Mouse (Mus musculus) myocyte (in vitro differentiated cells): ENCODE measurements around the gene Psrc1. TPM values are rescaled to one million over a fixed set of nuclear protein-coding genes. Genes with fewer than 3 reads are reported as not detected.

Experiments used
- H3K27me3 ChIP-seq: one replicate; pipeline ENCODE4 v1.6.1; 2011; ENCODE audit not compliant: control insufficient read depth, insufficient read depth, insufficient read length
- H3K36me3 ChIP-seq: one replicate; pipeline ENCODE4 v1.6.1; 2011; ENCODE audit not compliant: control insufficient read depth, insufficient read depth
- H3K4me2 ChIP-seq: one replicate; pipeline ENCODE4 v1.6.1; 2011; ENCODE audit warnings: low read depth, control low read depth
- H3K4me3 ChIP-seq: one replicate; pipeline ENCODE4 v1.5.1; 2011; ENCODE audit warnings: mild to moderate bottlenecking, control low read depth, moderate library complexity
- H3K79me2 ChIP-seq: one replicate; pipeline ENCODE4 v1.6.1; 2011; ENCODE audit not compliant: control insufficient read depth, insufficient read depth
- H3ac ChIP-seq: one replicate; pipeline ENCODE4 v1.6.1; 2011; ENCODE audit not compliant: control insufficient read depth, insufficient read length
- CEBPB ChIP-seq: IDR thresholded peaks from 2 replicates; pipeline ENCODE4 v1.6.1; 2011; ENCODE audit warnings: mild to moderate bottlenecking, moderate library complexity; ENCODE audit not compliant: poor library complexity, insufficient read depth, severe bottlenecking
- E2F4 ChIP-seq: IDR thresholded peaks from one replicate; pipeline ENCODE4 v1.6.1; 2011; ENCODE audit warnings: mild to moderate bottlenecking, control low read depth, moderate library complexity; ENCODE audit not compliant: insufficient read depth
- MAX ChIP-seq: IDR thresholded peaks from one replicate; pipeline ENCODE4 v1.6.1; 2011; ENCODE audit warnings: low read depth, mild to moderate bottlenecking, control low read depth
- MYOD1 ChIP-seq, 3 experiments: IDR thresholded peaks; one replicate each; pipeline ENCODE4 v1.6.1; 2011; ENCODE audit warnings: control low read depth in 2 of 3, low read depth in 2 of 3, mild to moderate bottlenecking in 2 of 3, moderate library complexity in 1 of 3; ENCODE audit not compliant: insufficient read length in 2 of 3, control insufficient read depth in 1 of 3
- MYOG ChIP-seq, 3 experiments: IDR thresholded peaks; one replicate each; pipeline ENCODE4 v1.6.1; 2011; ENCODE audit warnings: control low read depth in 2 of 3, low read depth in 2 of 3, mild to moderate bottlenecking in 2 of 3; ENCODE audit not compliant: insufficient read length in 2 of 3, control insufficient read depth in 1 of 3, insufficient read depth in 1 of 3
- POLR2A ChIP-seq: IDR thresholded peaks from one replicate; pipeline ENCODE4 v1.6.1; 2011; ENCODE audit warnings: low read depth, mild to moderate bottlenecking, control low read depth, moderate library complexity; ENCODE audit not compliant: insufficient read length
- POLR2AphosphoS2 ChIP-seq: IDR thresholded peaks from one replicate; pipeline ENCODE4 v1.6.1; 2011; ENCODE audit warnings: low read depth, control low read depth; ENCODE audit not compliant: insufficient read length
- REST ChIP-seq: IDR thresholded peaks from one replicate; pipeline ENCODE4 v1.6.1; 2011; ENCODE audit warnings: mild to moderate bottlenecking, control low read depth, moderate library complexity; ENCODE audit not compliant: insufficient read depth, insufficient read length
- SRF ChIP-seq: IDR thresholded peaks from one replicate; pipeline ENCODE4 v1.6.1; 2011; ENCODE audit warnings: low read depth; ENCODE audit not compliant: control insufficient read depth, insufficient read length
- TCF12 ChIP-seq: IDR thresholded peaks from one replicate; pipeline ENCODE4 v1.6.1; 2011; ENCODE audit warnings: mild to moderate bottlenecking, control low read depth; ENCODE audit not compliant: poor library complexity, insufficient read depth, severe bottlenecking
- TCF3 ChIP-seq: IDR thresholded peaks from one replicate; pipeline ENCODE4 v1.6.1; 2011; ENCODE audit warnings: low read depth, control low read depth; ENCODE audit not compliant: insufficient read length
- USF1 ChIP-seq: IDR thresholded peaks from one replicate; pipeline ENCODE4 v1.6.1; 2011; ENCODE audit warnings: low read depth, mild to moderate bottlenecking, control low read depth, moderate library complexity
- polyA plus RNA-seq: library from polyadenylated mRNA; unstranded; fragments of >200 nt; fragmentation: generic; extraction: Trizol; gene quantifications from one replicate; pipeline ENCODE4 v1.2.1, GENCODE M21; 2012; ENCODE audit warnings: missing spikeins

Psrc1 gene
- polyA plus RNA-seq, 1 experiment: 16.5 TPM

GRCm38 (mm10) chr3:108411754-108412121, 28.1 kb downstream of the Psrc1 start:
- Histone ChIP-seq H3K79me2 (no peaks in the 10 kb centered on the region), H3K4me3 (no peak overlapping the region), H3K27me3 (peaks cover 68% of the 10 kb centered on the region), H3ac (no peak overlapping the region), H3K4me2 (no peak overlapping the region), H3K36me3 (no peaks in the 10 kb centered on the region)
- no peak for TF ChIP-seq E2F4
- no peak for TF ChIP-seq POLR2A
- TF ChIP-seq MAX: no peak
- no peak for TF ChIP-seq USF1
- no peak for TF ChIP-seq CEBPB
- TF ChIP-seq POLR2AphosphoS2: no peak
- TF ChIP-seq MYOD1 (IDR thresholded peaks at IDR 0.05; ENCODE audit: control insufficient read depth in 1 of 3, insufficient read length in 2 of 3, low read depth in 2 of 3): no peak
- no peak for TF ChIP-seq TCF3
- no peak for TF ChIP-seq MYOG (IDR thresholded peaks at IDR 0.05; ENCODE audit: control insufficient read depth in 1 of 3, insufficient read depth in 1 of 3, insufficient read length in 2 of 3, low read depth in 2 of 3)
- no peak for TF ChIP-seq TCF12
- no peak for TF ChIP-seq SRF
- TF ChIP-seq REST: no peak

GRCm38 (mm10) chr3:108413634-108414360, 30.2 kb downstream of the Psrc1 start:
- H3ac ChIP-seq: no peak overlapping the region
- no peak for TF ChIP-seq MYOG (IDR thresholded peaks at IDR 0.05; ENCODE audit: control insufficient read depth in 1 of 3, insufficient read depth in 1 of 3, insufficient read length in 2 of 3, low read depth in 2 of 3)
- H3K4me2 ChIP-seq: no peak overlapping the region
- no peak overlapping the region for H3K4me3 ChIP-seq
- H3K27me3 ChIP-seq: peaks cover 65% of the 10 kb centered on the region
- no peaks in the 10 kb centered on the region for H3K79me2 ChIP-seq
- H3K36me3 ChIP-seq: no peaks in the 10 kb centered on the region

- TF ChIP-seq CEBPB: no peak
- TF ChIP-seq SRF: no peak
- no peak for TF ChIP-seq MAX
- TF ChIP-seq TCF3: no peak
- no peak for TF ChIP-seq POLR2AphosphoS2
- TF ChIP-seq MYOD1 (IDR thresholded peaks at IDR 0.05; ENCODE audit: control insufficient read depth in 1 of 3, insufficient read length in 2 of 3, low read depth in 2 of 3): no peak
- TF ChIP-seq REST: no peak
- no peak for TF ChIP-seq USF1
- TF ChIP-seq E2F4: no peak
- TF ChIP-seq POLR2A: no peak
- no peak for TF ChIP-seq TCF12
- no peak for TF ChIP-seq MYOG (IDR thresholded peaks at IDR 0.05; ENCODE audit: control insufficient read depth in 1 of 3, insufficient read depth in 1 of 3, insufficient read length in 2 of 3, low read depth in 2 of 3)
- no peaks in the 10 kb centered on the region for H3K79me2 ChIP-seq
- no peak within 1 kb of the TSS for H3ac ChIP-seq
- no peak within 1 kb of the TSS for H3K4me3 ChIP-seq
- H3K4me2 ChIP-seq: no peak within 1 kb of the TSS
- no peaks in the 10 kb centered on the region for H3K36me3 ChIP-seq
- H3K27me3 ChIP-seq: peaks cover 52% of the 10 kb centered on the region
These were observed 31.5 kb downstream of the Psrc1 start, which contains the start of gene Celsr2 for GRCm38 (mm10) chr3:108414857-108415830. Gene Celsr2 (minus strand): TSS chr3:108415552.

- H3K4me2 ChIP-seq: no peak overlapping the region
- H3K27me3 ChIP-seq: peaks cover 49% of the 10 kb centered on the region
- no peak overlapping the region for H3ac ChIP-seq
- no peak for TF ChIP-seq E2F4
- no peaks in the 10 kb centered on the region for H3K79me2 ChIP-seq
- no peaks in the 10 kb centered on the region for H3K36me3 ChIP-seq
- no peak overlapping the region for H3K4me3 ChIP-seq
These were observed 32.2 kb downstream of the Psrc1 start for GRCm38 (mm10) chr3:108415831-108416223.

- Histone ChIP-seq H3K27me3 (peaks cover 10% of the 10 kb centered on the region), H3K4me2 (no peak overlapping the region), H3K36me3 (peaks cover 27% of the 10 kb centered on the region), H3K79me2 (no peaks in the 10 kb centered on the region), H3K4me3 (no peak overlapping the region), H3ac (no peak overlapping the region)
- TF ChIP-seq TCF12 (no peak), POLR2AphosphoS2 (no peak), MAX (no peak), MYOD1 (IDR thresholded peaks at IDR 0.05; ENCODE audit: control insufficient read depth in 1 of 3, insufficient read length in 2 of 3, low read depth in 2 of 3) (no peak), CEBPB (no peak), TCF3 (no peak), E2F4 (no peak), SRF (no peak), MYOG (IDR thresholded peaks at IDR 0.05; ENCODE audit: control insufficient read depth in 1 of 3, insufficient read depth in 1 of 3, insufficient read length in 2 of 3, low read depth in 2 of 3) (no peak), REST (no peak), POLR2A (no peak), USF1 (no peak)
These were observed 39.4 kb downstream of the Psrc1 start for GRCm38 (mm10) chr3:108423006-108423405.
